Mouse (Mus musculus) midbrain, embryonic 10.5 days (tissue): ENCODE data around the gene Ankrd26. TPM values are rescaled to one million over a fixed set of nuclear protein-coding genes. Genes with fewer than 3 reads are reported as not detected.
A peak's percentile ranks its signal among the peaks of the same experiment; 100 is the strongest.
"Not testable (repeated sequence)": the region's sequence is repeated elsewhere in the genome, so short reads cannot be mapped to it uniquely, and the experiment has no call there.

Source experiments
- DNase-seq: peaks from one replicate; pipeline ENCODE4 v3.0.0-alpha.2; 2017; ENCODE audit warnings: low spot score
- H3K27ac ChIP-seq: fragments of 300-500 bp; sonication (generic); replicated peaks from 2 replicates; pipeline ENCODE4 v1.5.1; 2016; ENCODE audit warnings: mild to moderate bottlenecking
- H3K27me3 ChIP-seq: fragments of 300-500 bp; sonication (generic); 2 replicates; pipeline ENCODE4 v1.6.1; 2016; ENCODE audit warnings: low read depth, mild to moderate bottlenecking; ENCODE audit not compliant: poor library complexity, severe bottlenecking
- H3K36me3 ChIP-seq: fragments of 300-500 bp; sonication (generic); 2 replicates; pipeline ENCODE4 v1.6.1; 2016; ENCODE audit warnings: mild to moderate bottlenecking, moderate library complexity
- H3K4me1 ChIP-seq: fragments of 300-500 bp; sonication (generic); 2 replicates; pipeline ENCODE4 v1.6.1; 2016
- H3K4me3 ChIP-seq: fragments of 300-500 bp; sonication (generic); 2 replicates; pipeline ENCODE4 v1.5.1; 2016; ENCODE audit warnings: mild to moderate bottlenecking, moderate library complexity
- H3K9me3 ChIP-seq: fragments of 300-500 bp; sonication (generic); replicated peaks from 2 replicates; pipeline ENCODE4 v1.6.1; 2016; ENCODE audit warnings: mild to moderate bottlenecking
- WGBS: fragments of 180-500 bp; shearing (Covaris S2); methylation state at CpG from one replicate; pipeline ENCODE4 v1.1.7; 2016; 5-methylcytosine and 5-hydroxymethylcytosine counted together
- polyA plus RNA-seq: library from polyadenylated mRNA; unstranded; fragments of >200 nt; fragmentation: Nextera tagmentation; extraction: Ambion mirVana; gene quantifications from 2 replicates; pipeline ENCODE4 v1.2.1, GENCODE M21; 2016

Gene Ankrd26
- polyA plus RNA-seq: 17.5 and 20.6 TPM in 2 replicates

GRCm38 (mm10) chr6:118561745-118562609, at the start of gene Ankrd26:
TSS of gene Ankrd26 (minus strand) at chr6:118562226.
- Histone ChIP-seq H3K27me3 (no peaks in the 10 kb centered on the region), H3K4me1 (peaks cover 42% of the 10 kb centered on the region), H3K27ac (peak within 1 kb of the TSS; percentile 92), H3K4me3 (peak within 1 kb of the TSS; percentile 76), H3K36me3 (peaks cover 24% of the 10 kb centered on the region), H3K9me3 (no peaks in the 10 kb centered on the region)
- peak; percentile 93 for DNase-seq
- 6% methylated on average over 54 of the region's 54 CpGs for WGBS

DNA sequence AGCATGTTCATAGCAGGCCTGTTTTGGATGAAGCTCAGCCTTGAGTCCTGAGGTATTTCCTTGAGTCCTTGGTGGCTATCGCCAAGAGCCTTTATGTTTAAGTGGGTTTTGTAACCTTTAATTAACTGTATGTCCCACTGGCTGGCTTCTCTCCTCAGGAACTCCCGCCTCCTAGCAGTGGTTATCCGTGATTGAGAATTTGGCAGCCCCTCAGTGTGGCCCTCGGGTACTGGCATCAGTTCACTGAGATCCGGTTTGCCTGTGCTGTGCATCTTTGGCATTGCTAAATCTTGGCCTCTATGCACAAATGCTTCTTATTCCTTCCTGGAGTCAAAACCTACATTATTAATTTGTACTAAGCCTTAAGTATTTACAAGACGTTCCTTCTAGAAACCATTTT, 46.9 kb upstream of the Ankrd26 start:
- DNase-seq: no peak
- H3K9me3 ChIP-seq: no peaks in the 10 kb centered on the region
- no peaks in the 10 kb centered on the region for H3K36me3 ChIP-seq
- no peaks in the 10 kb centered on the region for H3K27me3 ChIP-seq
- no peak overlapping the region for H3K4me3 ChIP-seq
- WGBS: 91% methylated on average over 6 of the region's 6 CpGs
- no peaks in the 10 kb centered on the region for H3K4me1 ChIP-seq
- no peak overlapping the region for H3K27ac ChIP-seq

- Histone ChIP-seq H3K36me3 (no peaks in the 10 kb centered on the region), H3K4me1 (no peaks in the 10 kb centered on the region), H3K9me3 (no peaks in the 10 kb centered on the region), H3K27me3 (no peaks in the 10 kb centered on the region; the same call in 1 of the 2 replicates), H3K4me3 (no peak overlapping the region), H3K27ac (no peak overlapping the region)
- DNase-seq: no peak
- 73% methylated on average over 7 of the region's 7 CpGs for WGBS
Measured at GRCm38 (mm10) chr6:118605974-118606373, 43.9 kb upstream of the Ankrd26 start.

- Histone ChIP-seq H3K27ac (no peak overlapping the region), H3K4me3 (no peak overlapping the region), H3K9me3 (no peaks in the 10 kb centered on the region), H3K27me3 (no peaks in the 10 kb centered on the region; the same call in 1 of the 2 replicates), H3K4me1 (no peaks in the 10 kb centered on the region), H3K36me3 (no peaks in the 10 kb centered on the region)
- WGBS: 96% methylated on average over 7 of the region's 7 CpGs
- DNase-seq: no peak
Measured at GRCm38 (mm10) chr6:118603825-118604224, 41.8 kb upstream of the Ankrd26 start.

GRCm38 (mm10) chr6:118595681-118596055, 33.6 kb upstream of the Ankrd26 start:
- Histone ChIP-seq H3K4me1 (peaks cover 22% of the 10 kb centered on the region), H3K4me3 (no peak overlapping the region), H3K27me3 (peaks cover 51% of the 10 kb centered on the region), H3K9me3 (no peaks in the 10 kb centered on the region), H3K27ac (no peak overlapping the region), H3K36me3 (no peaks in the 10 kb centered on the region)
- DNase-seq: no peak
- WGBS: 75% methylated on average over 9 of the region's 9 CpGs

DNA sequence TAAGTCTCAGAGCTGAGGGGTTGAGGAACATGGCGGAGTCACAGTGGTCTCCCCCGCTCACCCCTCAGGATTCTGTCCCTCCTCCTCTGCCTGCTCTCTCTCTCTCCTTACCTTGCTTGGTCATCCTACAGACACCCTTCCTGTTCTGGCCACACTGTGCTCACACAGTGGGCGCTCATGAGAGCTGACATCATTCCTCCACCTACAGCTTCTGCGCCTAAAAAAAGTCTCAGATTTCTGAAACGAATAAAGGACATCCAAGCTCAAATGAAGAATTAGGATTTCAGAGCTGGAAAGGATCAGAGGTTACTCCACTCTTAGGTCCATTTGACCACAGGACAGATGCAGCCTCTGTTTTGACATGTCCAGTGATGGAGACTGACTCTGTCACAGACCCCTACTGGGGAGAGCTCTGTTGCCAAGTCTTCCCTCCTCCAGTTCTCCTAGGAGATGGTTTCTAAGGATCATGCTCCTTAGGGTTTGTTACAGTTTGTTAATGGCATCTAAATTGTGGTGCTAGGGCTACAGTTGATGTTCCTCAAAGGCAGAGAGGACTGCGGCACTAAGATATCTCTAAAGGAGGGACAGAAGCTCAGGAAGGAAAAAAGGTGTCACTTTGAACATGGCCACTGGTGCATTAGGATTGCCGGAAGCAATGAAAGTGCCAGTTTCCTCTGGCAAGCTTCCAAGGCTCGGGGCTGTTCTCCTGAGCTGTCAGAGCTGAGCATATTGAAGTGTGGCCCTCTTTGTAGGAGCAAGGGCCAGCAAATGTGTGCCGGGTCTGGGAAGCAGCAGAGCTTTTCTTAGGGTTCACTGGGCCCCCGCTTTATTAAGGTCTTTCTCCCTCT, 33.0 kb upstream of the Ankrd26 start:
- H3K9me3 ChIP-seq: no peaks in the 10 kb centered on the region
- no peak for DNase-seq
- no peak overlapping the region for H3K27ac ChIP-seq
- no peak overlapping the region for H3K4me3 ChIP-seq
- 90% methylated on average over 10 of the region's 10 CpGs for WGBS
- peaks cover 22% of the 10 kb centered on the region for H3K4me1 ChIP-seq
- H3K36me3 ChIP-seq: no peaks in the 10 kb centered on the region
- peaks cover 51% of the 10 kb centered on the region for H3K27me3 ChIP-seq

DNA sequence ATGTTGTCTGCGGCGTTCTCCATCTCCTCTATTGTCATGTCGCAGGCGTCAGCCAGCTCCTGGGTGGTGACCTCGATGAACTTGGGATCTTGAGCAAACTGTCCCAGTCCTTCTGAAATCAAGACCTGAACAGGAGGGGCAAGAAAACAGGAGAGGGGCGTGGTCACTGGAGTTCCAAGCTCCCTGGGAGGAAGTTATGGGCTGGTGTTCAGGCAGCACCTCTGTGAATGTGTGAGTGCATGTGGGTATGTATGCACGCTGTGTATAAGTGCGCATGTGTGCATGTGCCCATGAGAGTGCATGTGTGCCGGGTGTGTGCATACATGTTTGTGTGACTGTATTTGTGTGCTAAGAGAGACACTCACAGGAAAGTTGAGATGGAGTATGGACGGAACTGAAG, 32.0 kb upstream of the Ankrd26 start:
- H3K4me1 ChIP-seq: peaks cover 22% of the 10 kb centered on the region
- H3K27ac ChIP-seq: peak overlapping the region; percentile 76
- H3K27me3 ChIP-seq: peaks cover 51% of the 10 kb centered on the region
- no peaks in the 10 kb centered on the region for H3K9me3 ChIP-seq
- DNase-seq: no peak
- peak overlapping the region; percentile 64 for H3K4me3 ChIP-seq
- WGBS: 35% methylated on average over 10 of the region's 10 CpGs
- H3K36me3 ChIP-seq: no peaks in the 10 kb centered on the region

- peak overlapping the region; percentile 76 for H3K27ac ChIP-seq
- WGBS: under 1% methylated on average over 34 of the region's 34 CpGs
Measured at GRCm38 (mm10) chr6:118593377-118594061, 31.5 kb upstream of the Ankrd26 start.

DNA sequence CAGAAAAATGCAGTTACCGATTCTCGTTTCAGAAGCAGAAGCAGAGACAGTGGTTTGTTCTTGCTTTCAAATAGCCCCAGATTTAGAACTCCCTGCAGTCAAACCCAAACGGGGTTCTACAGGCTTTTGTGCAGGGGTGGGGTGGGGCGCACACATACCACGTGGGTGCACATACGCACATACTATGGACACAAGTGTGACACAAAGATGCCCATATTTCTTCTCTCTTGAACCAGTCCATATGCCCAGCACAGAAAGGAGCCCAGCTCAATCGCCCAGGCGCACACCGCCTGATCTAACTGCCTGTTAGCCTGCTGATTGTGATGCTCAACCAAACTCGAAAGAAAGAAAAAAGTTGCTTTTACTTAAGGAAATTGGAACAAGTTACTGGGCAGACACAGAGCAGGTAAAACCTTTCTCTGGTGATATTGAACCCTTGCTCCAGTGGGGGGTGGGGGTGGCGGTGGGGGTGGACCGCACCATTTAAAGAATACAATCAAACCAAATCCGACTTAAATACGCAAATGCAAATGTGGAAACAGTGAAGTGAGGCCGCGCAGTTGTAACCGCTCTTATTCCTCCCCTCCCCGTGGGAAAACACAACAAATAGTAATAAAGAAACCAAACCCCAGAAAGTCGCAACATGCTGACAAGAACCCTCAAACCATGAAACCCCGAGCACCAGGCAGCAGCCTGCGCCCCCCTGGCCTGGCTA, 30.8 kb upstream of the Ankrd26 start:
- Histone ChIP-seq H3K4me1 (peaks cover 22% of the 10 kb centered on the region), H3K9me3 (no peaks in the 10 kb centered on the region), H3K4me3 (peak overlapping the region; percentile 64), H3K27me3 (peaks cover 51% of the 10 kb centered on the region), H3K36me3 (no peaks in the 10 kb centered on the region), H3K27ac (peak overlapping the region; percentile 76)
- 15% methylated on average over 21 of the region's 21 CpGs for WGBS
- no peak for DNase-seq

More at GRCm38 (mm10) chr6:118593377-118594061, 31.5 kb upstream of the Ankrd26 start:
- no peaks in the 10 kb centered on the region for H3K36me3 ChIP-seq
- no peaks in the 10 kb centered on the region for H3K9me3 ChIP-seq
- peak overlapping the region; percentile 64 for H3K4me3 ChIP-seq
- peak; percentile 57 for DNase-seq
- peaks cover 22% of the 10 kb centered on the region for H3K4me1 ChIP-seq
- peaks cover 51% of the 10 kb centered on the region for H3K27me3 ChIP-seq

DNA sequence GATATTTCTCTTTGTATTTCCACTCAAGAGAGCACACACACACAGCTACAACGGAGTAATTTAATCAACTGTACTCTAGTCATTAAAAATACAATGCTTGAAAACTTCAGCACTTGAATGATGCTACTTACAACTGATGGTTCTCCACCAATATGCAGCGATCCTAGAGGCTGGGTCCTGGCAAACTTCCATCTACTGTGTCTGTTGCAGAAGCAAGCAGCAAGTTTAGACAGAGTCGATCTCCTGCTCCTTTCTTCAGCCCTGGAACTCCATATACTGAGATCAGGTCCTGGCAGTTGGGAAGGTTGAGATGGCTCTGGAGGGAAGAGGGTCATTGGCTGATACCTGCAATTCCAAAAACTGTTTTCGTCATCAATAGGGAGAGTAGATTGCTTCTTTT, 16.7 kb upstream of the Ankrd26 start:
- WGBS: 82% methylated on average over 4 of the region's 4 CpGs

GRCm38 (mm10) chr6:118574351-118574750, 12.3 kb upstream of the Ankrd26 start:
- no peak overlapping the region for H3K4me3 ChIP-seq
- H3K9me3 ChIP-seq: peaks cover 10% of the 10 kb centered on the region; the same call in 1 of the 2 replicates
- DNase-seq: no peak
- no peaks in the 10 kb centered on the region for H3K4me1 ChIP-seq
- no peak overlapping the region for H3K27ac ChIP-seq
- 90% methylated on average over 6 of the region's 6 CpGs for WGBS
- H3K36me3 ChIP-seq: no peaks in the 10 kb centered on the region
- no peaks in the 10 kb centered on the region for H3K27me3 ChIP-seq

More for the DNA sequence above, 16.7 kb upstream of the Ankrd26 start:
- H3K4me3 ChIP-seq, H3K4me1 ChIP-seq, DNase-seq, H3K36me3 ChIP-seq, H3K27me3 ChIP-seq, H3K27ac ChIP-seq: not testable (repeated sequence)
- peaks cover 10% of the 10 kb centered on the region; the same call in 1 of the 2 replicates for H3K9me3 ChIP-seq

DNA sequence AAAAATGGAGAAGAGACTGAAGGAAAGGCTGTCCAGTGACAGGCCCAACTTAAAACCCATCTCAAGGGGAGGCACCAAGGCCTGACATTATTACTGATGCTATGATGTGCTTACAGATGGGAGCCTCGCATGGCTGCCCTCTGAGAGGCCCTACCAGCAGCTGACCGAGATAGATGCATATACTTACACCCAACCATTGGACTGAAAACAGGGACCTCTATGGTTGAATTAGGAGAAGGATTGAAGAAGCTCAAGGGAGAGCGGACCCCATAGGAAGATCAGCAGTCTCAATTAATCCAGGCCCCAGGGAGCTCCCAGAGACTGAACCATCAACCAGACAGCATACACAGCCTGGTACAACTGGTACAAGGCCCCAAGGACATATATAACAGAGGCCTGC, 5.8 kb upstream of the Ankrd26 start:
- no peaks in the 10 kb centered on the region for H3K9me3 ChIP-seq
- no peak overlapping the region for H3K27ac ChIP-seq
- no peak overlapping the region for H3K4me3 ChIP-seq
- 0 out of 2 replicates have a peak, but pooled peaks cover 2% of the 10 kb centered on the region for H3K36me3 ChIP-seq
- no peaks in the 10 kb centered on the region for H3K27me3 ChIP-seq
- WGBS: 89% methylated on average over 3 of the region's 3 CpGs
- DNase-seq: no peak
- H3K4me1 ChIP-seq: peaks cover 10% of the 10 kb centered on the region
